Mouse (Mus musculus): ENCODE results near the gene Ccl9. TPM values are rescaled to one million over a fixed set of nuclear protein-coding genes. Genes with fewer than 3 reads are reported as not detected.

The Ccl9 gene
- 1.9 TPM in 2 replicates for polyA plus RNA-seq (2015; fragmentation: Nextera tagmentation; extraction: Ambion mirVana)

- Histone ChIP-seq H3K9ac (replicated peaks; ENCODE audit: low read depth, low read length) (no peak within 1 kb of the TSS), H3K4me3 (replicated peaks; ENCODE audit: low read length) (no peak within 1 kb of the TSS), H3K4me2 (ENCODE audit: low read length) (no peak within 1 kb of the TSS), H3K27ac (ENCODE audit: low read length) (no peak within 1 kb of the TSS), H3K4me1 (replicated peaks; ENCODE audit: control insufficient read depth, insufficient read depth, low read length) (no peaks in the 10 kb centered on the region), H3K27me3 (replicated peaks; ENCODE audit: control insufficient read depth, insufficient read depth, low read length) (no peaks in the 10 kb centered on the region), H3K9me3 (ENCODE audit: control insufficient read depth, low read length) (no peaks in the 10 kb centered on the region), H3K36me3 (ENCODE audit: control insufficient read depth, insufficient read depth) (no peaks in the 10 kb centered on the region)
- WGBS, result 55% methylated on average over 2 of the region's 2 CpGs
- no peak for ATAC-seq
Observed at GRCm38 (mm10) chr11:83578186-83578760, at the start of gene Ccl9. TSS of gene Ccl9 (minus strand) at chr11:83578636.

DNA sequence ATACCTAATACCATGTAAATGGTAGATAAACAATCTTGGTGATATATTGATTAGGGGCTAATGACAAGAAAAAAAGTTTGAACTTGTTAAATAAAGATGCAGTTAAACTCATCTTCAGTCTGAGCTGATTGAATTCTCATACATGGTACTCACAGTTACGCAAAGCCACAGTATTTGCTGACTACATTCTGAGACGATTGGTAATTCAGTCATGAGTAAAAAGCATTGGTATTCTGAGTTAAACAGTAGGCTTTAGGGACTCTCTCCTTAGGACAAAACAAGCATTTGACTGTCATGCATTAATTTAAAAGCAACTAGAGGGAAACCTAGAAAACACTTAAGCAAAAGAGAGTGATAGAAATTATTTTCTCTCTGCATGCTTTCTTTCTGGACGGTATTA lies 45.1 kb upstream of the Ccl9 start:
- Histone ChIP-seq H3K9ac (replicated peaks; ENCODE audit: low read depth, low read length) (no peak overlapping the region), H3K4me3 (replicated peaks; ENCODE audit: low read length) (no peak overlapping the region), H3K27me3 (replicated peaks; ENCODE audit: control insufficient read depth, insufficient read depth, low read length) (no peaks in the 10 kb centered on the region), H3K9me3 (ENCODE audit: control insufficient read depth, low read length) (no peaks in the 10 kb centered on the region), H3K4me2 (ENCODE audit: low read length) (no peak overlapping the region), H3K36me3 (ENCODE audit: control insufficient read depth, insufficient read depth) (no peaks in the 10 kb centered on the region), H3K4me1 (replicated peaks; ENCODE audit: control insufficient read depth, insufficient read depth, low read length) (no peaks in the 10 kb centered on the region), H3K27ac (ENCODE audit: low read length) (no peak overlapping the region)
- 85% methylated on average over 3 of the region's 3 CpGs for WGBS
- ATAC-seq, result no peak

DNA sequence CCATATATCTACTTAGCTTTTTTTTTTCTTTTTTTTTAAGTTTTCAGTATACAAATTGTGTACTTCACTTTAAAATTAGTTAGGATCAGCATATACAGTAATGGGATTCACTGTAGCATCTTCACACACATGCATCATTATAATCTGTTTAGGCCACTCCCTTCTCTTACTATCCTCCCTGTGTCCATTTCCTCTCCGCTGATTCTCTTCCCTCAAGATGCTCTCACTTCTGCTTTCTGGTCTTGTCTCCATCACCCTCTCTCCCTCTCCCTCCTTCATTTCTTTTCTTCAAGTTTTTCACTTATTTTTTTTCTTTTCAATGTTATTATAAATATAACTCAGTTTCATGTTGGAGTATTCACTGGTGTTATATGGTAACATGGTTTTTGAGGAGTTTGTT lies 40.6 kb upstream of the Ccl9 start:
- H3K27me3 ChIP-seq (replicated peaks; ENCODE audit: control insufficient read depth, insufficient read depth, low read length), result no peaks in the 10 kb centered on the region
- WGBS, result 100% methylated on average over 1 of the region's 1 CpGs
- no peak for ATAC-seq
- H3K4me2 ChIP-seq (ENCODE audit: low read length), result no peak overlapping the region
- H3K9ac ChIP-seq (replicated peaks; ENCODE audit: low read depth, low read length), result no peak overlapping the region
- no peak overlapping the region for H3K27ac ChIP-seq (ENCODE audit: low read length)
- H3K9me3 ChIP-seq (ENCODE audit: control insufficient read depth, low read length), result no peaks in the 10 kb centered on the region
- no peak overlapping the region for H3K4me3 ChIP-seq (replicated peaks; ENCODE audit: low read length)
- no peaks in the 10 kb centered on the region for H3K36me3 ChIP-seq (ENCODE audit: control insufficient read depth, insufficient read depth)
- H3K4me1 ChIP-seq (replicated peaks; ENCODE audit: control insufficient read depth, insufficient read depth, low read length), result no peaks in the 10 kb centered on the region

DNA sequence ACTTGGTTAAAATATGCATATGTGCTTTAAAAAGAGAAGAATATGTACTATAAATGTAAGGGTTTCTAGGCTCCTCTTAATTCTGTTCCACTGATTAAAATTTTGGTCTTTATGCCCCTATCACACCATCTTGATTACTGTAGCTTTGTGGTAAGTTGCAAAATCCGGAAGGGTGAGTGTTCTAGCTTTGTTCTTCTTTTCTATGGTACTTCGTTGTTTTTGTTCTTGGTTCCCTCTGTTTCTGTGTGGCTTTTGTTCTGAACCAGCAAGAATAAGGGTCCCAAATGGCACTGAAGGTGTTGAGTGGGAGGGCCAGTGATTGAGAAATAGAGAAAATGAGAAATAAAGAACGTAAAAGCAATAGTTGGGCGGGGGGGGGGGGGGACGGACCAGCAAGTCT lies 39.8 kb upstream of the Ccl9 start:
- WGBS, result 53% methylated on average over 4 of the region's 5 CpGs
- ATAC-seq, result no peak

GRCm38 (mm10) chr11:83616586-83616985 lies 38.1 kb upstream of the Ccl9 start:
- no peak for ATAC-seq

More for the DNA sequence above, 39.8 kb upstream of the Ccl9 start:
- Histone ChIP-seq H3K9me3 (ENCODE audit: control insufficient read depth, low read length) (no peaks in the 10 kb centered on the region), H3K4me1 (replicated peaks; ENCODE audit: control insufficient read depth, insufficient read depth, low read length) (no peaks in the 10 kb centered on the region), H3K4me3 (replicated peaks; ENCODE audit: low read length) (no peak overlapping the region), H3K27ac (ENCODE audit: low read length) (no peak overlapping the region), H3K27me3 (replicated peaks; ENCODE audit: control insufficient read depth, insufficient read depth, low read length) (no peaks in the 10 kb centered on the region), H3K9ac (replicated peaks; ENCODE audit: low read depth, low read length) (no peak overlapping the region), H3K4me2 (ENCODE audit: low read length) (no peak overlapping the region), H3K36me3 (ENCODE audit: control insufficient read depth, insufficient read depth) (no peaks in the 10 kb centered on the region)

DNA sequence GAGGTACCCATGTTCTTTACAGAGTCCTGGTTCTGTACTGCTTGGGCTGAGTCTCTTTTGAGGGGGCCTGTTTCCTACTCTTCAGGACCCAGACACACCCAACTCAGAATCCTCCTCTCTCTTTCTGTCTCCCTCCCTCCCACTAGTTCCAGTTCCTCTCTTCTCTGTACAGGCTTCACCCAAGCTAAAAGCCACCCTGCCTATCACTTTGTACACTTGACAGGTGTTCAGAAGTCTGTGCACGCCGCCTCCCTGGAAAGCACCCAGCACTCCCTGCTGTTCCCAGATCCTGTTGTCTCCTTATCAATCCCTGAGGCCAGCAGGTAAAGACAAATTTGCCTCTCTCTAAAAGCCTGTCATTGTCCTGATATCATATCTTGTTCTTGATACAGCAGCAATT lies 32.5 kb upstream of the Ccl9 start:
- no peaks in the 10 kb centered on the region for H3K36me3 ChIP-seq (ENCODE audit: control insufficient read depth, insufficient read depth)
- no peaks in the 10 kb centered on the region for H3K9me3 ChIP-seq (ENCODE audit: control insufficient read depth, low read length)
- 71% methylated on average over 2 of the region's 2 CpGs for WGBS
- H3K4me1 ChIP-seq (replicated peaks; ENCODE audit: control insufficient read depth, insufficient read depth, low read length), result no peaks in the 10 kb centered on the region
- no peak overlapping the region for H3K4me2 ChIP-seq (ENCODE audit: low read length)
- H3K4me3 ChIP-seq (replicated peaks; ENCODE audit: low read length), result no peak overlapping the region
- no peaks in the 10 kb centered on the region for H3K27me3 ChIP-seq (replicated peaks; ENCODE audit: control insufficient read depth, insufficient read depth, low read length)
- no peak overlapping the region for H3K9ac ChIP-seq (replicated peaks; ENCODE audit: low read depth, low read length)
- no peak for ATAC-seq
- H3K27ac ChIP-seq (ENCODE audit: low read length), result no peak overlapping the region

More at GRCm38 (mm10) chr11:83616586-83616985, 38.1 kb upstream of the Ccl9 start:
- Histone ChIP-seq H3K9ac (replicated peaks; ENCODE audit: low read depth, low read length) (no peak overlapping the region), H3K9me3 (ENCODE audit: control insufficient read depth, low read length) (no peaks in the 10 kb centered on the region), H3K4me2 (ENCODE audit: low read length) (no peak overlapping the region), H3K4me1 (replicated peaks; ENCODE audit: control insufficient read depth, insufficient read depth, low read length) (no peaks in the 10 kb centered on the region), H3K4me3 (replicated peaks; ENCODE audit: low read length) (no peak overlapping the region), H3K36me3 (ENCODE audit: control insufficient read depth, insufficient read depth) (no peaks in the 10 kb centered on the region), H3K27me3 (replicated peaks; ENCODE audit: control insufficient read depth, insufficient read depth, low read length) (no peaks in the 10 kb centered on the region), H3K27ac (ENCODE audit: low read length) (no peak overlapping the region)
- WGBS, result 98% methylated on average over 1 of the region's 1 CpGs

- Histone ChIP-seq H3K9ac (replicated peaks; ENCODE audit: low read depth, low read length) (no peak overlapping the region), H3K27me3 (replicated peaks; ENCODE audit: control insufficient read depth, insufficient read depth, low read length) (no peaks in the 10 kb centered on the region), H3K36me3 (ENCODE audit: control insufficient read depth, insufficient read depth) (no peaks in the 10 kb centered on the region), H3K4me2 (ENCODE audit: low read length) (no peak overlapping the region), H3K9me3 (ENCODE audit: control insufficient read depth, low read length) (no peaks in the 10 kb centered on the region), H3K27ac (ENCODE audit: low read length) (no peak overlapping the region), H3K4me1 (replicated peaks; ENCODE audit: control insufficient read depth, insufficient read depth, low read length) (no peaks in the 10 kb centered on the region), H3K4me3 (replicated peaks; ENCODE audit: low read length) (no peak overlapping the region)
- ATAC-seq, result no peak
- WGBS, result 53% methylated on average over 1 of the region's 1 CpGs
Observed at GRCm38 (mm10) chr11:83606396-83606795, 28.0 kb upstream of the Ccl9 start.

DNA sequence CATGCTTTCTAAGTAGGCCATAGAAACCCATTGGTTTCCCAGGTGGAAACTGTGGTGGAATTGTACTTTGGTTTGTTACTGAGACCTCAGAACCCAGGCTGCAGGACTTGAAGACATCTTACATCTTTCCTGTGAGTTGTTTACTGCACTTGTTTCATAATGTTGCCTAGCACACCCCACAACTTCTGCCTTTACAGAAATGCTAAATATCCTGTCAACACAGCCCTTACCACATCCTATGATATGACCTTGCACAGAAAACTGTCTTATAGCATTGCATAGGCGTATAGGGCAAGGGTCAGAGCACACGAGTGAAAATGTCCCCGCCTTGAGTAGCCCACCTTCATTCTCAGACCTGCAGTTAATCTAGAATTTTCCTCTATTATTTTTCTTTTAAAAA lies 27.1 kb upstream of the Ccl9 start:
- WGBS, result 93% methylated on average over 3 of the region's 3 CpGs
- Histone ChIP-seq H3K4me1 (replicated peaks; ENCODE audit: control insufficient read depth, insufficient read depth, low read length) (no peaks in the 10 kb centered on the region), H3K4me3 (replicated peaks; ENCODE audit: low read length) (no peak overlapping the region), H3K9me3 (ENCODE audit: control insufficient read depth, low read length) (no peaks in the 10 kb centered on the region), H3K36me3 (ENCODE audit: control insufficient read depth, insufficient read depth) (no peaks in the 10 kb centered on the region), H3K9ac (replicated peaks; ENCODE audit: low read depth, low read length) (no peak overlapping the region), H3K27ac (ENCODE audit: low read length) (no peak overlapping the region), H3K27me3 (replicated peaks; ENCODE audit: control insufficient read depth, insufficient read depth, low read length) (no peaks in the 10 kb centered on the region), H3K4me2 (ENCODE audit: low read length) (no peak overlapping the region)
- ATAC-seq, result no peak

DNA sequence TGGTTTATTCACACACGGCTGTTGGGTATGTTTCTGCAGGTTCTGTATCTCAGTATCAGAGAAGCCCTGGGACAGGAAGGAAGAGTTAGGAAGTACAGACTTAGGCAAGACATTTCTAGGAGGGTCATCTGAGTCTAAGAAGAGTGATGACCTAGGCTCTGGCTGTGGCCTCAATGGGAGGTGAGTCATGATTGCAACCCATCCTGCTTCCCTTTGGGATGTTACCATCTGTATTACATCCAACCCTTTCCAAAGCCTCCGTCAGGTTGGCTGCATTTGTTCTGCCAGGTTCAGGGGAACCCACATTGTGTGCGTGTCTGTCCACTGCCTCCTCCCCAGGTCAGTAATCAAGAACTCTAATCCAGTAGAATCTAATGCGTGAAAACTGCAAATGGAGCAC lies 26.3 kb upstream of the Ccl9 start:
- Histone ChIP-seq H3K36me3 (ENCODE audit: control insufficient read depth, insufficient read depth) (no peaks in the 10 kb centered on the region), H3K4me1 (replicated peaks; ENCODE audit: control insufficient read depth, insufficient read depth, low read length) (no peaks in the 10 kb centered on the region), H3K4me2 (ENCODE audit: low read length) (no peak overlapping the region), H3K9me3 (ENCODE audit: control insufficient read depth, low read length) (no peaks in the 10 kb centered on the region), H3K27me3 (replicated peaks; ENCODE audit: control insufficient read depth, insufficient read depth, low read length) (no peaks in the 10 kb centered on the region), H3K9ac (replicated peaks; ENCODE audit: low read depth, low read length) (no peak overlapping the region), H3K4me3 (replicated peaks; ENCODE audit: low read length) (no peak overlapping the region), H3K27ac (ENCODE audit: low read length) (no peak overlapping the region)
- WGBS, result 82% methylated on average over 4 of the region's 4 CpGs
- no peak for ATAC-seq

- H3K9me3 ChIP-seq (ENCODE audit: control insufficient read depth, low read length), result no peaks in the 10 kb centered on the region
- H3K9ac ChIP-seq (replicated peaks; ENCODE audit: low read depth, low read length), result no peak overlapping the region
- H3K4me2 ChIP-seq (ENCODE audit: low read length), result no peak overlapping the region
- no peak overlapping the region for H3K4me3 ChIP-seq (replicated peaks; ENCODE audit: low read length)
- WGBS, result 93% methylated on average over 3 of the region's 3 CpGs
- no peaks in the 10 kb centered on the region for H3K27me3 ChIP-seq (replicated peaks; ENCODE audit: control insufficient read depth, insufficient read depth, low read length)
- H3K27ac ChIP-seq (ENCODE audit: low read length), result no peak overlapping the region
- no peaks in the 10 kb centered on the region for H3K4me1 ChIP-seq (replicated peaks; ENCODE audit: control insufficient read depth, insufficient read depth, low read length)
- ATAC-seq, result no peak
- H3K36me3 ChIP-seq (ENCODE audit: control insufficient read depth, insufficient read depth), result no peaks in the 10 kb centered on the region
Observed at GRCm38 (mm10) chr11:83603399-83603798, 25.0 kb upstream of the Ccl9 start.

All from forebrain, embryonic 16.5 days (tissue).